Mouse (Mus musculus) erythroblast, embryonic 14.5 days (primary cell): ENCODE data around the gene Irf2. TPM values are rescaled to one million over a fixed set of nuclear protein-coding genes. Genes with fewer than 3 reads are reported as not detected.

Source experiments
- H3K27me3 ChIP-seq: 2 replicates; pipeline ENCODE4 v1.6.1; 2012; ENCODE audit warnings: inconsistent platforms; ENCODE audit not compliant: control insufficient read depth
- H3K36me3 ChIP-seq: 2 replicates; pipeline ENCODE4 v1.6.1; 2012; ENCODE audit warnings: mild to moderate bottlenecking, inconsistent platforms; ENCODE audit not compliant: control insufficient read depth
- H3K4me1 ChIP-seq: 2 replicates; pipeline ENCODE4 v1.6.1; 2012; ENCODE audit warnings: inconsistent platforms; ENCODE audit not compliant: control insufficient read depth
- H3K4me3 ChIP-seq: replicated peaks from 2 replicates; pipeline ENCODE3; 2012; ENCODE audit warnings: moderate library complexity, mild to moderate bottlenecking, inconsistent platforms
- H3K9me3 ChIP-seq: 2 replicates; pipeline ENCODE4 v1.6.1; 2012; ENCODE audit warnings: low read length, inconsistent platforms, mixed read lengths; ENCODE audit not compliant: control insufficient read depth
- GATA1 ChIP-seq: IDR thresholded peaks from 2 replicates; pipeline ENCODE4 v1.6.1; 2012; ENCODE audit warnings: low read length, inconsistent platforms, mixed read lengths
- TAL1 ChIP-seq: IDR thresholded peaks from 3 replicates; pipeline ENCODE4 v1.6.1; 2012; ENCODE audit warnings: low read length, inconsistent platforms, mixed read lengths
- polyA plus RNA-seq: library from polyadenylated mRNA; stranded (reverse); fragments of >175 nt; gene quantifications from 2 replicates; pipeline ENCODE4 v1.2.3, GENCODE M21; 2012

The Irf2 gene
- polyA plus RNA-seq, 1 experiment = 0.81 TPM

GRCm38 (mm10) chr8:46747311-46747980 is 7.9 kb downstream of the Irf2 start:
- Histone ChIP-seq H3K9me3 (no peaks in the 10 kb centered on the region), H3K27me3 (no peaks in the 10 kb centered on the region), H3K36me3 (peaks cover 7% of the 10 kb centered on the region), H3K4me1 (peaks cover 3% of the 10 kb centered on the region), H3K4me3 (no peak overlapping the region)
- TF ChIP-seq TAL1 (no peak), GATA1 (no peak)

GRCm38 (mm10) chr8:46750000-46750399 is 10.5 kb downstream of the Irf2 start:
- Histone ChIP-seq H3K27me3 (no peaks in the 10 kb centered on the region), H3K9me3 (no peaks in the 10 kb centered on the region), H3K36me3 (peaks cover 7% of the 10 kb centered on the region), H3K4me3 (no peak overlapping the region), H3K4me1 (peaks cover 3% of the 10 kb centered on the region)
- no peak for TF ChIP-seq GATA1
- TF ChIP-seq TAL1 = no peak

- peaks cover 7% of the 10 kb centered on the region for H3K36me3 ChIP-seq
- H3K4me3 ChIP-seq = no peak overlapping the region
- no peaks in the 10 kb centered on the region for H3K27me3 ChIP-seq
- H3K4me1 ChIP-seq = peaks cover 4% of the 10 kb centered on the region
- no peak for TF ChIP-seq GATA1
- TF ChIP-seq TAL1 = no peak
- no peaks in the 10 kb centered on the region for H3K9me3 ChIP-seq
These were observed 11.0 kb downstream of the Irf2 start for GRCm38 (mm10) chr8:46750566-46750965.

- Histone ChIP-seq H3K9me3 (no peaks in the 10 kb centered on the region), H3K4me3 (no peak overlapping the region), H3K36me3 (peaks cover 7% of the 10 kb centered on the region), H3K27me3 (no peaks in the 10 kb centered on the region), H3K4me1 (peaks cover 4% of the 10 kb centered on the region)
- TF ChIP-seq TAL1 = no peak
These were observed 11.6 kb downstream of the Irf2 start for GRCm38 (mm10) chr8:46751151-46751550.

- Histone ChIP-seq H3K9me3 (no peaks in the 10 kb centered on the region), H3K36me3 (peaks cover 13% of the 10 kb centered on the region), H3K27me3 (no peaks in the 10 kb centered on the region), H3K4me1 (peaks cover 7% of the 10 kb centered on the region), H3K4me3 (no peak overlapping the region)
- TF ChIP-seq TAL1 = no peak
- TF ChIP-seq GATA1 = no peak
These were observed 13.5 kb downstream of the Irf2 start for GRCm38 (mm10) chr8:46752986-46753385.

- Histone ChIP-seq H3K36me3 (peaks cover 15% of the 10 kb centered on the region), H3K27me3 (no peaks in the 10 kb centered on the region), H3K9me3 (no peaks in the 10 kb centered on the region), H3K4me3 (no peak overlapping the region), H3K4me1 (peaks cover 18% of the 10 kb centered on the region)
- TF ChIP-seq GATA1 (no peak), TAL1 (no peak)
These were observed 14.8 kb downstream of the Irf2 start for GRCm38 (mm10) chr8:46754355-46754754.

- H3K9me3 ChIP-seq = no peaks in the 10 kb centered on the region
- no peaks in the 10 kb centered on the region for H3K27me3 ChIP-seq
- H3K36me3 ChIP-seq = peaks cover 21% of the 10 kb centered on the region
- no peak for TF ChIP-seq TAL1
- TF ChIP-seq GATA1 = no peak
- peaks cover 32% of the 10 kb centered on the region for H3K4me1 ChIP-seq
- H3K4me3 ChIP-seq = no peak overlapping the region
These were observed 16.3 kb downstream of the Irf2 start for GRCm38 (mm10) chr8:46755731-46756333.

- Histone ChIP-seq H3K4me1 (peaks cover 48% of the 10 kb centered on the region), H3K4me3 (no peak overlapping the region), H3K9me3 (no peaks in the 10 kb centered on the region), H3K36me3 (peaks cover 21% of the 10 kb centered on the region), H3K27me3 (no peaks in the 10 kb centered on the region)
- TF ChIP-seq TAL1 = no peak
- no peak for TF ChIP-seq GATA1
These were observed 18.1 kb downstream of the Irf2 start for GRCm38 (mm10) chr8:46757613-46758012.

- Histone ChIP-seq H3K9me3 (no peaks in the 10 kb centered on the region), H3K27me3 (no peaks in the 10 kb centered on the region), H3K36me3 (peaks cover 21% of the 10 kb centered on the region), H3K4me1 (peaks cover 50% of the 10 kb centered on the region), H3K4me3 (no peak overlapping the region)
- TF ChIP-seq TAL1 (no peak), GATA1 (no peak)
These were observed 18.6 kb downstream of the Irf2 start for GRCm38 (mm10) chr8:46758131-46758530.

GRCm38 (mm10) chr8:46758676-46759075 is 19.1 kb downstream of the Irf2 start:
- Histone ChIP-seq H3K9me3 (no peaks in the 10 kb centered on the region), H3K4me3 (peak overlapping the region; percentile 13), H3K27me3 (no peaks in the 10 kb centered on the region), H3K4me1 (peaks cover 50% of the 10 kb centered on the region), H3K36me3 (peaks cover 21% of the 10 kb centered on the region)
- TF ChIP-seq TAL1 = no peak
- no peak for TF ChIP-seq GATA1
